Mouse (Mus musculus): ENCODE results near the gene Aff3. TPM values are rescaled to one million over a fixed set of nuclear protein-coding genes. Genes with fewer than 3 reads are reported as not detected.

Aff3 gene
- total RNA-seq (2023), result 1 to 10 TPM; 2.5 to 4.5 TPM

DNA sequence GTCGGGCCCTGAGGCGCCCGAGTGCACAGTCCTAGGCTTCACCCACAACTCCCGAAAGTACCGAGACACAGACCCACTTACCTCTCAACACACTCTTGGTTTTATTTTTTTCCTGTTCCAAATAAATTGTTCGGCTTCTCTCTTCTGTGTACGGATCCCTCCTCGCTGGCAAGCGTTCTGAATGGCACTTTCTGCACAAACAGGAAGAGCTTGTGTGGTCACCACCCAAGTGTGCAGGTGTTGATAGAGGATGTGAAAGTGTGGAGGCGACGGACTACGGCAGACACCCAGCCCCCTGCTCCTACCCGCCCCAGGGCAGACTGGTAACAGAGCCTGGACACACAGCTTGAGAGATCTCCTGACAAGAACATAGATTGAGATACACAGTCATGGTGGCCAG is at the start of gene Aff3:
Gene Aff3 (minus strand): TSS at position 179 of the 400 bp plus-strand sequence.

DNA sequence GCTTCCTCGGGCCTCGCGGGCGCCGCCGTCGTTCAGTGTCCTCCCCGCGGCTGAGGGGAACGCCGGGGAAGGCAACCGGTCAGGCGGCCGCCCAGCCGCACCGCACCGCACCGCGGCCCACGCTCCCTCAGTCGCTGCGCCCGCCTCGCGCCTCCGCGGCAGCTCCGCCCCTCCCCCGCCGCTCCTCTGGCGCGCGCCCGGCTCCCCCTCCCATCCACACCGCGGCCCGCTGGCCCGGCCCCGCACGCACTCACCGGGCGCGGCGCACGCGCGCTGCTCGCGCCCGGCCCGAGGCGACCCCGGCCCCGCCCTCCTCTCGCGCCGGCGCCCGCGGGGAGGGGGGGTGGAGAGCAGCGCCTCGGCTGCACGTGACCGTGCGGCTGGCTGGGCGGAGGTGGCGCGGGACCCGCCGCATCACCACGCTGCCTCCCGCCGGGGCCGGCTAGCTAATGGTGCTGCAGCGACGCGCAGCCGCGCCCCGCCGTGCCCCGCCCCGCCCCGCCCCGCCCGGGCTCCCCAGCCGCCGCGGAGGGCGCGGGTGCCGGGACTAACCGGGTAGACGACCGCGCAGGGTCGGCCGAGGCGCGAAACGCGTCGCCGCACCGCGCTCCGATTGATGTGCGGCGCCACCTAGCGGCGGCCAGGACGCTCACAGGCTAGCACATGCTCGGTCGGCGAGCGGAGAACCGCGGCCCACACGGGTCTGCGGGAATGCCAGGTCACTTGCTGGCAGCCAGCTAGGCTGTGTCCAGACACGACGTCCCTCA is 535.1 kb downstream of the Aff3 start, which contains the start of gene Rev1:
Gene Rev1 (minus strand): TSS at position 301 of the 767 bp plus-strand sequence.

Other genes starting within 250 kb of the Aff3 start
- under 1 TPM; 0.49 to 0.55 TPM for gene Lonrf2, start 171.8 kb upstream of the Aff3 start, total RNA-seq (2023)
- gene Chst10, start 233.2 kb upstream of the Aff3 start, total RNA-seq (2023), result 1 to 10 TPM; 4.1 to 7.4 TPM

Measured in neutrophil, adult 83 days (primary cell).